Mouse (Mus musculus) hindbrain, embryonic 12.5 days (tissue): Measurements from ENCODE around the gene Pigk. TPM values are rescaled to one million over a fixed set of nuclear protein-coding genes. Genes with fewer than 3 reads are reported as not detected.

Experiments used
- ATAC-seq: fragments of 200-750 bp; cut with Nextera tagmentation; 2 replicates; pipeline ENCODE4 v1.8.0; 2017; ENCODE audit warnings: moderate TSS enrichment; ENCODE audit not compliant: low FRiP score
- H3K27ac ChIP-seq: fragments of 300-500 bp; sonication (generic); 2 replicates; pipeline ENCODE4 v1.5.1; 2016; ENCODE audit warnings: mild to moderate bottlenecking
- H3K27me3 ChIP-seq: fragments of 300-500 bp; sonication (generic); 2 replicates; pipeline ENCODE4 v1.6.1; 2016; ENCODE audit warnings: mild to moderate bottlenecking
- H3K36me3 ChIP-seq: fragments of 300-500 bp; sonication (generic); 2 replicates; pipeline ENCODE4 v1.6.1; 2016; ENCODE audit warnings: mild to moderate bottlenecking
- H3K4me1 ChIP-seq: fragments of 300-500 bp; sonication (generic); 2 replicates; pipeline ENCODE4 v1.6.1; 2016
- H3K4me2 ChIP-seq: fragments of 300-500 bp; sonication (generic); replicated peaks from 2 replicates; pipeline ENCODE4 v1.6.1; 2016; ENCODE audit warnings: mild to moderate bottlenecking
- H3K4me3 ChIP-seq: fragments of 300-500 bp; sonication (generic); 2 replicates; pipeline ENCODE4 v1.5.1; 2016; ENCODE audit warnings: mild to moderate bottlenecking
- H3K9ac ChIP-seq: fragments of 300-500 bp; sonication (generic); 2 replicates; pipeline ENCODE4 v1.6.1; 2016; ENCODE audit warnings: mild to moderate bottlenecking, moderate library complexity
- H3K9me3 ChIP-seq: fragments of 300-500 bp; sonication (generic); replicated peaks from 2 replicates; pipeline ENCODE4 v1.6.1; 2016; ENCODE audit warnings: mild to moderate bottlenecking
- WGBS: fragments of 180-500 bp; shearing (Covaris S2); methylation state at CpG from one replicate; pipeline ENCODE4 v1.1.7; 2016; 5-methylcytosine and 5-hydroxymethylcytosine counted together
- polyA plus RNA-seq: library from polyadenylated mRNA; unstranded; fragments of >200 nt; fragmentation: Nextera tagmentation; extraction: Ambion mirVana; gene quantifications from 2 replicates; pipeline ENCODE4 v1.2.1, GENCODE M21; 2016

The Pigk gene
- polyA plus RNA-seq, 1 experiment from 2014 or later = 46.1 TPM

- Histone ChIP-seq H3K36me3 (no peaks in the 10 kb centered on the region), H3K9me3 (peaks cover 3% of the 10 kb centered on the region; the same call in 1 of the 2 replicates), H3K4me2 (no peak overlapping the region), H3K9ac (no peak overlapping the region), H3K4me1 (peaks cover 13% of the 10 kb centered on the region; the same call in 1 of the 2 replicates), H3K27ac (no peak overlapping the region), H3K4me3 (no peak overlapping the region), H3K27me3 (no peaks in the 10 kb centered on the region)
- WGBS = 76% methylated on average over 3 of the region's 3 CpGs
- no peak for ATAC-seq
These were observed 117.5 kb downstream of the Pigk start for GRCm38 (mm10) chr3:152831377-152831776.

DNA sequence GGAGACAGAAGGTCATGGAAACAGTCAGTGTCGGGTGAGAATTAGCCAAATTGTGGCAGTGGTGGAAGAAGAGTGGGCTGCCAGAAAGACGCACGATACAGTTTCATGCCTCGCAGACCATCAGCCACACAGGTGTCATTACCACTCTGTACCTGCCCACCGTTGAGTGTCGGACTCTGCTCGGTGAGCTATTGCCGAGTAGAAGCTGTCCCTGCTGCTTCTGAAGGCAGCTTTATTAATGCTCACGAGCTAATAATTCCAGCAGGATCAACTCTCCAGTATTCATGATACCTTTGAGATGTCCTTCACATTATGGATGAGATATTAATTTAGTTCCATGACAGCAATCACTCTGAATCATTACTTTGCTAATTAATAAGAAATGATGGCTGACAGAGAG is 118.1 kb downstream of the Pigk start:
- H3K9me3 ChIP-seq = peaks cover 3% of the 10 kb centered on the region; the same call in 1 of the 2 replicates
- no peak overlapping the region for H3K27ac ChIP-seq
- 80% methylated on average over 9 of the region's 9 CpGs for WGBS
- H3K9ac ChIP-seq = no peak overlapping the region
- H3K27me3 ChIP-seq = no peaks in the 10 kb centered on the region
- H3K4me2 ChIP-seq = no peak overlapping the region
- no peak for ATAC-seq
- no peaks in the 10 kb centered on the region for H3K36me3 ChIP-seq
- H3K4me3 ChIP-seq = no peak overlapping the region
- peaks cover 13% of the 10 kb centered on the region; the same call in 1 of the 2 replicates for H3K4me1 ChIP-seq

DNA sequence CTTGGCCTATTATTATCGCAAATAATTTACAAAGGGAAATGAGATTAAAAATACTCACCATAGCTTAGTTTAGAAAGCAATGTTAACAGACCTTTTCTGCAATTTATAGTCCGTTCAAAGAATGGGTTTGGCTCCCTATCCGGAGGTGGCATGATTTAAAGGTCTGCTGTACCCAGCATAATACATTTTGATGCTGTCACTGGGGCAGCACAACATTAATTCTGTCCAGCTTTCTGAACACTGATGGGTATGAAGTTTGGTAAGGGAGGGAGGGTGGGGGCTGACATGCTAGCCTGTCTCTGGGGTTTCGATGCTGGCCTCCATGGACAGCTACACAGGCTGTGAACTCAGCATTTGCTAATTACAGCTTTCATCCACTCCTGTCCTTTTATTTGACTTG is 118.5 kb downstream of the Pigk start:
- peaks cover 3% of the 10 kb centered on the region; the same call in 1 of the 2 replicates for H3K9me3 ChIP-seq
- WGBS = 84% methylated on average over 4 of the region's 4 CpGs
- no peak overlapping the region for H3K4me3 ChIP-seq
- H3K27ac ChIP-seq = no peak overlapping the region
- no peak overlapping the region for H3K4me2 ChIP-seq
- H3K4me1 ChIP-seq = peaks cover 13% of the 10 kb centered on the region; the same call in 1 of the 2 replicates
- H3K27me3 ChIP-seq = no peaks in the 10 kb centered on the region
- no peak overlapping the region for H3K9ac ChIP-seq
- no peaks in the 10 kb centered on the region for H3K36me3 ChIP-seq
- no peak for ATAC-seq

GRCm38 (mm10) chr3:152837407-152837806 is 123.5 kb downstream of the Pigk start:
- H3K27me3 ChIP-seq = no peaks in the 10 kb centered on the region
- no peaks in the 10 kb centered on the region for H3K36me3 ChIP-seq
- no peak overlapping the region for H3K4me2 ChIP-seq
- no peak for ATAC-seq
- no peak overlapping the region for H3K9ac ChIP-seq
- H3K4me3 ChIP-seq = no peak overlapping the region
- H3K9me3 ChIP-seq = peaks cover 3% of the 10 kb centered on the region; the same call in 1 of the 2 replicates
- WGBS = 69% methylated on average over 2 of the region's 2 CpGs
- H3K4me1 ChIP-seq = peaks cover 14% of the 10 kb centered on the region; the same call in 1 of the 2 replicates
- no peak overlapping the region for H3K27ac ChIP-seq

DNA sequence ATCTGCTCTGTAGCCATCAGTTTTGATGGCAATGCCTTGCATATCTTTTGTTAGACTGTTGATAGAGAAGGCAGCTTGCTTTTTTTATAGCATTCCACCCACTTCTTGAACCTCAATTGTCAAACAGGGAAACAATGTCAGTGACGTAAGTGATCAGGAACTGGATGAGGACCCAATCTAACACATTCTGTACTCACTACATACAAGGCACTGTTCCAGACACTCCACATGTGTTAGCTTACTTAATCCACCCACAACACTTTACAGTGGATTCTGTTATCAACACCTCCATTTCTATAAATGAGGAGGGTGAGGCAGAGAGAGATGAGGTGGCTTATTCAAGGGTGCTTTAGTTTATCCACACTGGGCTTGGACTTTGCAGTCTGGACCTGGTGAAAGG is 124.0 kb downstream of the Pigk start:
- no peaks in the 10 kb centered on the region for H3K36me3 ChIP-seq
- no peak overlapping the region for H3K27ac ChIP-seq
- no peak overlapping the region for H3K4me3 ChIP-seq
- H3K9me3 ChIP-seq = peaks cover 3% of the 10 kb centered on the region; the same call in 1 of the 2 replicates
- ATAC-seq = no peak
- H3K4me2 ChIP-seq = no peak overlapping the region
- 83% methylated on average over 1 of the region's 1 CpGs for WGBS
- H3K27me3 ChIP-seq = no peaks in the 10 kb centered on the region
- H3K9ac ChIP-seq = no peak overlapping the region
- H3K4me1 ChIP-seq = peaks cover 14% of the 10 kb centered on the region; the same call in 1 of the 2 replicates

DNA sequence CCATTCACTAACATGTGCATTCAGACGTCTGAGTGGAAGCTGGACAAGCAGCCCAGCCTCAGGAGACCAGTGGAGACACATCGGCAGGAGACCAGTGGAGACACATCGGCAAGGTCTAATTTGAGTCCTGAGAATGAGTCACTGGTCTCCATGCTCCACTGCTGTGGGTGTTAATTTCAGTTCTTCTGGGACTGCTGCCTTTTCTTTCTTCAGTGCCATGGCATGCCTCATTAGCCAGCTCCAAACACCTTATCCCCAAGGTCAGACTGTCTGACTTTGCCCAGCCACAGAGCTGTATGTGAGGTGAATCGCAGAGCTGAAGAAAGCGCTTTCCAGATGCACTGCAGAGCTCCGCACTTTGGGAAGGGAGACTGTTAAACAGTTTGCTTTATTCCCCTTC is 127.4 kb downstream of the Pigk start:
- ATAC-seq = no peak
- no peak overlapping the region for H3K9ac ChIP-seq
- H3K4me3 ChIP-seq = no peak overlapping the region
- no peaks in the 10 kb centered on the region for H3K36me3 ChIP-seq
- no peak overlapping the region for H3K4me2 ChIP-seq
- WGBS = 75% methylated on average over 6 of the region's 6 CpGs
- no peaks in the 10 kb centered on the region for H3K9me3 ChIP-seq
- H3K27me3 ChIP-seq = no peaks in the 10 kb centered on the region
- peaks cover 16% of the 10 kb centered on the region; the same call in 1 of the 2 replicates for H3K4me1 ChIP-seq
- H3K27ac ChIP-seq = no peak overlapping the region

DNA sequence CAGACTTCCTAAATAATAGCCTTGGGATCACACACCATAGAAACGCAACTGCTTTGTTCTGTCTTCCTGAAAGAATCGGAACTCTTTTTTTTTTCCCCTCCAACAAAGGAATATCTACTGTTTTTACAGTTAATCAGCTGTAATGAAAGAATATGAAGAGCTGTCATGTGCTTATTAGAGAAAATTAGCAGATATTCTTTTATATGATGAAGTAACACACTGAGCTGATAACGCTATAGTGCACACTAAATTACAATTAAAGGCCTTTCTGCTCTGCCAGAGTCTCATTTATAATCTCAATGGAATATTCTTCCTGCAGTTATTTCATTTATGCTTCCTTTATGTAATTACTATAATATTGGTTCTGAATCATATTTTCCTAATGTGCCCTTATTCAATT is 128.7 kb downstream of the Pigk start:
- H3K4me1 ChIP-seq = peaks cover 16% of the 10 kb centered on the region; the same call in 1 of the 2 replicates
- H3K27me3 ChIP-seq = no peaks in the 10 kb centered on the region
- no peak overlapping the region for H3K9ac ChIP-seq
- H3K9me3 ChIP-seq = no peaks in the 10 kb centered on the region
- no peak overlapping the region for H3K27ac ChIP-seq
- no peak for ATAC-seq
- H3K36me3 ChIP-seq = no peaks in the 10 kb centered on the region
- 76% methylated on average over 3 of the region's 3 CpGs for WGBS
- no peak overlapping the region for H3K4me2 ChIP-seq
- no peak overlapping the region for H3K4me3 ChIP-seq

DNA sequence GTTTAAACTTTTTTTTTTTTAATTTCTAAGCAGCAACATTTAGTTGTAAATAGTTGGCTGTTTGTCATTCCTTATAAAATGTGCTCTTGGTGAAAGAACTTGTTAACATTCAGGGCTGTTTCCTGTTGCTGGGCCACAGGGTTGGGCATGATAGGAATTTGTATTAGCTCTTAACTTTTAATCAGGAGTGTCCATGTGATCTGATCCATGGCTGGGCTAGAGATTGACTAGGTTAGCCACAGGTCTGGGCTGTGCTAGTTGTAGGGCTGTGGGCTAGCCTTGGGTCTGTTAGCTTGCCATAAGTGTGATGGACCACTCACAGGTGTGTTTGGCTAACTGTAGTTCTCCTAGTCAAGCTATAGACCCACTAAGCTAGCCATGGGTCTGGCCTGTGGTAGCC is 130.0 kb downstream of the Pigk start:
- no peak for ATAC-seq
- Histone ChIP-seq H3K9ac (no peak overlapping the region), H3K4me3 (no peak overlapping the region), H3K36me3 (no peaks in the 10 kb centered on the region), H3K27ac (no peak overlapping the region), H3K27me3 (no peaks in the 10 kb centered on the region), H3K9me3 (no peaks in the 10 kb centered on the region), H3K4me2 (no peak overlapping the region), H3K4me1 (peaks cover 16% of the 10 kb centered on the region; the same call in 1 of the 2 replicates)

- no peak for ATAC-seq
- peak overlapping the region; percentile 57 for H3K27ac ChIP-seq
These were observed 141.2 kb downstream of the Pigk start for GRCm38 (mm10) chr3:152855006-152855614.

DNA sequence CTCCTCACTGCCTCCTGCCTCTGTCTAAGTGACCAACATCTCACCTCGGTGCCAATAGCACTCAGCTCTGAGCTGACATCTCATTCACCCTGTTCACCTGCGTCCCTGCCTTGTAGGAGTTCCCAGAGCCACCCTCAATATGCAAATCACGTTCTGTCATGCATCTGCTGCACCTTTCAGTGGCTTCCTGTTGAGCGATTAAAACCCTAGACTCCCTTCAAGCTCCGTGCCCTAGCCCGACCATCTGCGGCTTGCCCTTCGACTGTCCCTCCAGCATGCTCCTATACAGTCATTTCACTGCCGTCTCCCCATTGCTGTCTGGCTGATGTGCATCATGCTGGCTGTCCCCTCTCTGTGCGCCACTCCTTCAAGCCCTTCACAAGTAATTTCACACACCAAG is 142.2 kb downstream of the Pigk start:
- Histone ChIP-seq H3K4me3 (no peak overlapping the region), H3K9me3 (no peaks in the 10 kb centered on the region), H3K9ac (no peak overlapping the region), H3K36me3 (no peaks in the 10 kb centered on the region), H3K27me3 (no peaks in the 10 kb centered on the region), H3K4me2 (no peak overlapping the region), H3K27ac (peak overlapping the region; percentile 57; the same call in 1 of the 2 replicates), H3K4me1 (peaks cover 21% of the 10 kb centered on the region)
- ATAC-seq = peak; percentile 51; the same call in 1 of the 2 replicates
- 55% methylated on average over 10 of the region's 10 CpGs for WGBS

More at GRCm38 (mm10) chr3:152855006-152855614, 141.2 kb downstream of the Pigk start:
- H3K36me3 ChIP-seq = no peaks in the 10 kb centered on the region
- no peak overlapping the region for H3K9ac ChIP-seq
- no peak overlapping the region for H3K4me3 ChIP-seq
- 57% methylated on average over 12 of the region's 12 CpGs for WGBS
- peaks cover 21% of the 10 kb centered on the region for H3K4me1 ChIP-seq
- H3K27me3 ChIP-seq = no peaks in the 10 kb centered on the region
- H3K9me3 ChIP-seq = no peaks in the 10 kb centered on the region
- H3K4me2 ChIP-seq = no peak overlapping the region

- Histone ChIP-seq H3K4me3 (no peak overlapping the region), H3K9ac (no peak overlapping the region), H3K4me2 (no peak overlapping the region), H3K9me3 (0 out of 2 replicates have a peak, but pooled peaks cover 3% of the 10 kb centered on the region), H3K27ac (no peak overlapping the region), H3K4me1 (peaks cover 5% of the 10 kb centered on the region), H3K36me3 (no peaks in the 10 kb centered on the region), H3K27me3 (no peaks in the 10 kb centered on the region)
- 82% methylated on average over 4 of the region's 4 CpGs for WGBS
- no peak for ATAC-seq
These were observed 147.6 kb downstream of the Pigk start for GRCm38 (mm10) chr3:152861450-152861849.

DNA sequence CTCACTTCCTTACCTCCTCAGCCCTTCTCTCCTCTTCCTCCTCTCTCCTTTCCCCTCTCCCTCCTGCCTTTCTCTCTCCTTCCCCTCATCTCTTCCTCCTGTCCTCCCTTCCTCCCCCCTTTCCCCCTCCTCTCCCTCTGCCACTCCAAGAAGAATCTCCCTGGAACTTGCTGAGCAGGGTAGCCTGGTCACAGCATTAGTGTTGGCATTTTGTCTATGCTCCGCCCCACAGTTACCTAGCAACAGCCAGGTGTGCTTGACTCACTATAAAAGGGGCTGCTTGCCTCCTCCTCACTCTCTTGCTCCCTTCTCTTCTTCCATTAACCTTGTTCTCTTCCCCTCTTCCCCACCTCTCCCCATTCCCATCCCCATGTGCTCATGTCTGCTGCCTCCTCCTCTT is 148.1 kb downstream of the Pigk start:
- H3K4me1 ChIP-seq = peaks cover 5% of the 10 kb centered on the region
- H3K36me3 ChIP-seq = no peaks in the 10 kb centered on the region
- no peak overlapping the region for H3K4me3 ChIP-seq
- no peak overlapping the region for H3K4me2 ChIP-seq
- WGBS = 68% methylated on average over 1 of the region's 1 CpGs
- no peak overlapping the region for H3K9ac ChIP-seq
- H3K9me3 ChIP-seq = 0 out of 2 replicates have a peak, but pooled peaks cover 3% of the 10 kb centered on the region
- ATAC-seq = no peak
- H3K27ac ChIP-seq = no peak overlapping the region
- no peaks in the 10 kb centered on the region for H3K27me3 ChIP-seq
